Mouse (Mus musculus): ENCODE data around the gene Tmeff2. TPM values are rescaled to one million over a fixed set of nuclear protein-coding genes. Genes with fewer than 3 reads are reported as not detected.

The Tmeff2 gene
- polyA plus RNA-seq, 1 experiment from 2014 or later = 7.0 TPM

- ATAC-seq (ENCODE audit: low FRiP score) (no peak), DNase-seq (ENCODE audit: low spot score, missing footprints) (no peak)
- H3K36me3 ChIP-seq (ENCODE audit: control insufficient read depth, insufficient read depth, low read length) = no peaks in the 10 kb centered on the region
- H3K27ac ChIP-seq (ENCODE audit: low read depth, low read length) = no peak overlapping the region
- H3K27me3 ChIP-seq (ENCODE audit: control insufficient read depth, insufficient read depth, low read length) = no peaks in the 10 kb centered on the region
- H3K9me3 ChIP-seq (ENCODE audit: control insufficient read depth, low read length) = no peaks in the 10 kb centered on the region
- no peak overlapping the region for H3K4me2 ChIP-seq
- WGBS = 78% methylated on average over 9 of the region's 9 CpGs
- H3K4me3 ChIP-seq (ENCODE audit: low read depth, low read length) = no peak overlapping the region
- no peak overlapping the region for H3K9ac ChIP-seq (ENCODE audit: low read length)
- no peaks in the 10 kb centered on the region for H3K4me1 ChIP-seq (ENCODE audit: control insufficient read depth, insufficient read depth, low read length)
Measured at GRCm38 (mm10) chr1:51148481-51149137, 248.2 kb downstream of the Tmeff2 start.

GRCm38 (mm10) chr1:51149488-51149887, 249.0 kb downstream of the Tmeff2 start:
- 57% methylated on average over 4 of the region's 4 CpGs for WGBS
- no peaks in the 10 kb centered on the region for H3K4me1 ChIP-seq (ENCODE audit: control insufficient read depth, insufficient read depth, low read length)
- H3K4me3 ChIP-seq (ENCODE audit: low read depth, low read length) = no peak overlapping the region
- H3K4me2 ChIP-seq = no peak overlapping the region
- no peak overlapping the region for H3K27ac ChIP-seq (ENCODE audit: low read depth, low read length)
- DNase-seq (ENCODE audit: low spot score, missing footprints) (no peak), ATAC-seq (ENCODE audit: low FRiP score) (no peak)
- H3K36me3 ChIP-seq (ENCODE audit: control insufficient read depth, insufficient read depth, low read length) = no peaks in the 10 kb centered on the region
- H3K9me3 ChIP-seq (ENCODE audit: control insufficient read depth, low read length) = no peaks in the 10 kb centered on the region
- H3K9ac ChIP-seq (ENCODE audit: low read length) = no peak overlapping the region
- no peaks in the 10 kb centered on the region for H3K27me3 ChIP-seq (ENCODE audit: control insufficient read depth, insufficient read depth, low read length)

GRCm38 (mm10) chr1:51149890-51150289, 249.4 kb downstream of the Tmeff2 start:
- no peak for ATAC-seq (ENCODE audit: low FRiP score)
- WGBS = 80% methylated on average over 1 of the region's 1 CpGs

GRCm38 (mm10) chr1:51152017-51152416, 251.6 kb downstream of the Tmeff2 start:
- Histone ChIP-seq H3K27me3 (ENCODE audit: control insufficient read depth, insufficient read depth, low read length) (no peaks in the 10 kb centered on the region), H3K4me2 (no peak overlapping the region), H3K27ac (ENCODE audit: low read depth, low read length) (no peak overlapping the region), H3K9me3 (ENCODE audit: control insufficient read depth, low read length) (no peaks in the 10 kb centered on the region), H3K4me1 (ENCODE audit: control insufficient read depth, insufficient read depth, low read length) (no peaks in the 10 kb centered on the region), H3K9ac (ENCODE audit: low read length) (no peak overlapping the region), H3K4me3 (ENCODE audit: low read depth, low read length) (no peak overlapping the region), H3K36me3 (ENCODE audit: control insufficient read depth, insufficient read depth, low read length) (no peaks in the 10 kb centered on the region)
- no peak for ATAC-seq (ENCODE audit: low FRiP score)
- 41% methylated on average over 2 of the region's 2 CpGs for WGBS
- DNase-seq (ENCODE audit: low spot score, missing footprints) = no peak

More at GRCm38 (mm10) chr1:51149890-51150289, 249.4 kb downstream of the Tmeff2 start:
- Histone ChIP-seq H3K4me3 (ENCODE audit: low read depth, low read length) (no peak overlapping the region), H3K4me1 (ENCODE audit: control insufficient read depth, insufficient read depth, low read length) (no peaks in the 10 kb centered on the region), H3K27me3 (ENCODE audit: control insufficient read depth, insufficient read depth, low read length) (no peaks in the 10 kb centered on the region), H3K9ac (ENCODE audit: low read length) (no peak overlapping the region), H3K36me3 (ENCODE audit: control insufficient read depth, insufficient read depth, low read length) (no peaks in the 10 kb centered on the region), H3K4me2 (no peak overlapping the region), H3K9me3 (ENCODE audit: control insufficient read depth, low read length) (no peaks in the 10 kb centered on the region), H3K27ac (ENCODE audit: low read depth, low read length) (no peak overlapping the region)
- DNase-seq (ENCODE audit: low spot score, missing footprints) = no peak

GRCm38 (mm10) chr1:51152856-51153255, 252.4 kb downstream of the Tmeff2 start:
- Histone ChIP-seq H3K4me3 (ENCODE audit: low read depth, low read length) (no peak overlapping the region), H3K27ac (ENCODE audit: low read depth, low read length) (no peak overlapping the region), H3K9ac (ENCODE audit: low read length) (no peak overlapping the region), H3K4me1 (ENCODE audit: control insufficient read depth, insufficient read depth, low read length) (no peaks in the 10 kb centered on the region), H3K36me3 (ENCODE audit: control insufficient read depth, insufficient read depth, low read length) (no peaks in the 10 kb centered on the region), H3K27me3 (ENCODE audit: control insufficient read depth, insufficient read depth, low read length) (no peaks in the 10 kb centered on the region), H3K9me3 (ENCODE audit: control insufficient read depth, low read length) (no peaks in the 10 kb centered on the region), H3K4me2 (no peak overlapping the region)
- 7% methylated on average over 5 of the region's 5 CpGs for WGBS
- DNase-seq (ENCODE audit: low spot score, missing footprints) = no peak
- no peak for ATAC-seq (ENCODE audit: low FRiP score)

GRCm38 (mm10) chr1:51184276-51184675, 283.8 kb downstream of the Tmeff2 start:
- no peaks in the 10 kb centered on the region for H3K9me3 ChIP-seq (ENCODE audit: control insufficient read depth, low read length)
- 91% methylated on average over 2 of the region's 2 CpGs for WGBS
- ATAC-seq (ENCODE audit: low FRiP score) (no peak), DNase-seq (ENCODE audit: low spot score, missing footprints) (no peak)
- no peak overlapping the region for H3K4me2 ChIP-seq
- no peaks in the 10 kb centered on the region for H3K36me3 ChIP-seq (ENCODE audit: control insufficient read depth, insufficient read depth, low read length)
- H3K4me1 ChIP-seq (ENCODE audit: control insufficient read depth, insufficient read depth, low read length) = no peaks in the 10 kb centered on the region
- H3K27ac ChIP-seq (ENCODE audit: low read depth, low read length) = no peak overlapping the region
- no peak overlapping the region for H3K4me3 ChIP-seq (ENCODE audit: low read depth, low read length)
- no peaks in the 10 kb centered on the region for H3K27me3 ChIP-seq (ENCODE audit: control insufficient read depth, insufficient read depth, low read length)
- no peak overlapping the region for H3K9ac ChIP-seq (ENCODE audit: low read length)

- ATAC-seq (ENCODE audit: low FRiP score) = no peak
- 85% methylated on average over 5 of the region's 5 CpGs for whole genome bisulfite sequencing
- no peaks in the 10 kb centered on the region for H3K9me3 ChIP-seq (ENCODE audit: control insufficient read depth, low read length)
- H3K36me3 ChIP-seq (ENCODE audit: control insufficient read depth, insufficient read depth, low read length) = no peaks in the 10 kb centered on the region
- no peak overlapping the region for H3K9ac ChIP-seq (ENCODE audit: low read length)
- H3K4me3 ChIP-seq (ENCODE audit: low read depth, low read length) = no peak overlapping the region
- no peaks in the 10 kb centered on the region for H3K4me1 ChIP-seq (ENCODE audit: control insufficient read depth, insufficient read depth, low read length)
- H3K4me2 ChIP-seq = no peak overlapping the region
- no peak overlapping the region for H3K27ac ChIP-seq (ENCODE audit: low read depth, low read length)
- no peak for DNase-seq (ENCODE audit: low spot score, missing footprints)
- H3K27me3 ChIP-seq (ENCODE audit: control insufficient read depth, insufficient read depth, low read length) = no peaks in the 10 kb centered on the region
Measured at GRCm38 (mm10) chr1:51189008-51189407, 288.6 kb downstream of the Tmeff2 start.

GRCm38 (mm10) chr1:51191253-51191652, 290.8 kb downstream of the Tmeff2 start:
- Histone ChIP-seq H3K9me3 (ENCODE audit: control insufficient read depth, low read length) (no peaks in the 10 kb centered on the region), H3K9ac (ENCODE audit: low read length) (no peak overlapping the region), H3K4me2 (no peak overlapping the region), H3K27me3 (ENCODE audit: control insufficient read depth, insufficient read depth, low read length) (no peaks in the 10 kb centered on the region), H3K27ac (ENCODE audit: low read depth, low read length) (no peak overlapping the region), H3K4me1 (ENCODE audit: control insufficient read depth, insufficient read depth, low read length) (no peaks in the 10 kb centered on the region), H3K4me3 (ENCODE audit: low read depth, low read length) (no peak overlapping the region), H3K36me3 (ENCODE audit: control insufficient read depth, insufficient read depth, low read length) (no peaks in the 10 kb centered on the region)
- DNase-seq (ENCODE audit: low spot score, missing footprints) (no peak), ATAC-seq (ENCODE audit: low FRiP score) (no peak)

- H3K9me3 ChIP-seq (ENCODE audit: control insufficient read depth, low read length) = no peaks in the 10 kb centered on the region
- no peaks in the 10 kb centered on the region for H3K4me1 ChIP-seq (ENCODE audit: control insufficient read depth, insufficient read depth, low read length)
- no peak overlapping the region for H3K27ac ChIP-seq (ENCODE audit: low read depth, low read length)
- H3K4me2 ChIP-seq = no peak overlapping the region
- no peaks in the 10 kb centered on the region for H3K27me3 ChIP-seq (ENCODE audit: control insufficient read depth, insufficient read depth, low read length)
- ATAC-seq (ENCODE audit: low FRiP score) = no peak
- 83% methylated on average over 6 of the region's 6 CpGs for WGBS
- DNase-seq (ENCODE audit: low spot score, missing footprints) = no peak
- H3K36me3 ChIP-seq (ENCODE audit: control insufficient read depth, insufficient read depth, low read length) = no peaks in the 10 kb centered on the region
- H3K9ac ChIP-seq (ENCODE audit: low read length) = no peak overlapping the region
- no peak overlapping the region for H3K4me3 ChIP-seq (ENCODE audit: low read depth, low read length)
Measured at GRCm38 (mm10) chr1:51191872-51192613, 291.6 kb downstream of the Tmeff2 start.
